Mouse (Mus musculus) testis, adult 2 months (tissue): ENCODE measurements around the gene Pik3c2g. TPM values are rescaled to one million over a fixed set of nuclear protein-coding genes. Genes with fewer than 3 reads are reported as not detected.
"Not testable (repeated sequence)": the region's sequence is repeated elsewhere in the genome, so short reads cannot be mapped to it uniquely, and the experiment has no call there.

Experiments
- H3K27ac ChIP-seq: fragments of 200-500 bp; 2 replicates; pipeline ENCODE4 v1.5.1; 2012; ENCODE audit warnings: low read depth, low read length; ENCODE audit not compliant: control insufficient read depth, insufficient read depth
- H3K27me3 ChIP-seq: fragments of 200-500 bp; 2 replicates; pipeline ENCODE4 v1.6.1; 2012; ENCODE audit warnings: mild to moderate bottlenecking, low read length, moderate library complexity; ENCODE audit not compliant: control insufficient read depth, insufficient read depth
- H3K36me3 ChIP-seq: fragments of 200-500 bp; 2 replicates; pipeline ENCODE4 v1.6.1; 2012; ENCODE audit warnings: mild to moderate bottlenecking, low read length; ENCODE audit not compliant: control insufficient read depth, insufficient read depth
- H3K4me1 ChIP-seq: fragments of 200-500 bp; 2 replicates; pipeline ENCODE4 v1.6.1; 2012; ENCODE audit warnings: low read length; ENCODE audit not compliant: control insufficient read depth, insufficient read depth
- H3K4me3 ChIP-seq: fragments of 200-500 bp; 2 replicates; pipeline ENCODE4 v1.5.1; 2012; ENCODE audit warnings: low read depth, mild to moderate bottlenecking, low read length, moderate library complexity, mixed read lengths; ENCODE audit not compliant: control insufficient read depth
- CTCF ChIP-seq: fragments of 200-500 bp; IDR thresholded peaks from 2 replicates; pipeline ENCODE4 v1.5.1; 2012; ENCODE audit warnings: low read depth, mild to moderate bottlenecking, inconsistent platforms, low read length, moderate library complexity; ENCODE audit not compliant: control insufficient read depth, insufficient read depth, insufficient replicate concordance
- POLR2A ChIP-seq: fragments of 200-500 bp; IDR thresholded peaks from 2 replicates; pipeline ENCODE4 v1.6.1; 2012; ENCODE audit warnings: low read depth, mild to moderate bottlenecking, inconsistent platforms, low read length, moderate library complexity; ENCODE audit not compliant: control insufficient read depth
- polyA plus RNA-seq: library from polyadenylated mRNA; depleted of rRNA; stranded (reverse); fragments of >200 nt; gene quantifications from 2 replicates; pipeline ENCODE4 v1.2.3, GENCODE M21; 2012

Pik3c2g gene
- polyA plus RNA-seq, 1 experiment, result 0.35 TPM

- Histone ChIP-seq H3K4me3 (no peak overlapping the region), H3K27me3 (no peaks in the 10 kb centered on the region), H3K36me3 (no peaks in the 10 kb centered on the region), H3K27ac (no peak overlapping the region), H3K4me1 (no peaks in the 10 kb centered on the region; the same call in 1 of the 2 replicates)
- TF ChIP-seq POLR2A (no peak), CTCF (no peak)
Measured at GRCm38 (mm10) chr6:139895637-139896036, 308.6 kb downstream of the Pik3c2g start.

- Histone ChIP-seq H3K36me3 (no peaks in the 10 kb centered on the region), H3K27me3 (no peaks in the 10 kb centered on the region), H3K4me1 (no peaks in the 10 kb centered on the region), H3K27ac (no peak overlapping the region), H3K4me3 (no peak overlapping the region)
- no peak for TF ChIP-seq CTCF
Measured at GRCm38 (mm10) chr6:139899630-139900151, 312.7 kb downstream of the Pik3c2g start.

GRCm38 (mm10) chr6:139901801-139902200 lies 314.8 kb downstream of the Pik3c2g start:
- TF ChIP-seq CTCF (no peak), POLR2A (no peak)
- no peaks in the 10 kb centered on the region for H3K27me3 ChIP-seq
- H3K4me1 ChIP-seq, result no peaks in the 10 kb centered on the region
- no peak overlapping the region for H3K4me3 ChIP-seq
- H3K36me3 ChIP-seq, result no peaks in the 10 kb centered on the region
- no peak overlapping the region for H3K27ac ChIP-seq

GRCm38 (mm10) chr6:139907138-139907537 lies 320.1 kb downstream of the Pik3c2g start:
- Histone ChIP-seq H3K4me1 (no peaks in the 10 kb centered on the region), H3K27ac (no peak overlapping the region), H3K27me3 (no peaks in the 10 kb centered on the region), H3K4me3 (no peak overlapping the region), H3K36me3 (no peaks in the 10 kb centered on the region)
- no peak for TF ChIP-seq CTCF
- TF ChIP-seq POLR2A, result no peak

- no peaks in the 10 kb centered on the region for H3K27me3 ChIP-seq
- TF ChIP-seq CTCF (no peak), POLR2A (no peak)
- no peaks in the 10 kb centered on the region for H3K36me3 ChIP-seq
- no peaks in the 10 kb centered on the region for H3K4me1 ChIP-seq
- H3K27ac ChIP-seq, result no peak overlapping the region
- H3K4me3 ChIP-seq, result no peak overlapping the region
Measured at GRCm38 (mm10) chr6:139908997-139909669, 322.1 kb downstream of the Pik3c2g start.

- Histone ChIP-seq H3K27ac (no peak overlapping the region), H3K27me3 (no peaks in the 10 kb centered on the region), H3K36me3 (no peaks in the 10 kb centered on the region), H3K4me3 (no peak overlapping the region), H3K4me1 (no peaks in the 10 kb centered on the region)
- TF ChIP-seq POLR2A, result no peak
- no peak for TF ChIP-seq CTCF
Measured at GRCm38 (mm10) chr6:139928766-139929165, 341.7 kb downstream of the Pik3c2g start.

- Histone ChIP-seq H3K27ac (no peak overlapping the region), H3K4me3 (no peak overlapping the region), H3K36me3 (no peaks in the 10 kb centered on the region), H3K4me1 (no peaks in the 10 kb centered on the region), H3K27me3 (no peaks in the 10 kb centered on the region)
- no peak for TF ChIP-seq CTCF
- TF ChIP-seq POLR2A, result no peak
Measured at GRCm38 (mm10) chr6:139934861-139935260, 347.8 kb downstream of the Pik3c2g start.

GRCm38 (mm10) chr6:139937581-139937980 lies 350.6 kb downstream of the Pik3c2g start:
- not testable (repeated sequence) for H3K27me3 ChIP-seq, H3K4me3 ChIP-seq, H3K27ac ChIP-seq, H3K36me3 ChIP-seq, H3K4me1 ChIP-seq
